Mouse (Mus musculus): Measurements from ENCODE around the gene Gm45233.

The Gm45233 gene

DNA sequence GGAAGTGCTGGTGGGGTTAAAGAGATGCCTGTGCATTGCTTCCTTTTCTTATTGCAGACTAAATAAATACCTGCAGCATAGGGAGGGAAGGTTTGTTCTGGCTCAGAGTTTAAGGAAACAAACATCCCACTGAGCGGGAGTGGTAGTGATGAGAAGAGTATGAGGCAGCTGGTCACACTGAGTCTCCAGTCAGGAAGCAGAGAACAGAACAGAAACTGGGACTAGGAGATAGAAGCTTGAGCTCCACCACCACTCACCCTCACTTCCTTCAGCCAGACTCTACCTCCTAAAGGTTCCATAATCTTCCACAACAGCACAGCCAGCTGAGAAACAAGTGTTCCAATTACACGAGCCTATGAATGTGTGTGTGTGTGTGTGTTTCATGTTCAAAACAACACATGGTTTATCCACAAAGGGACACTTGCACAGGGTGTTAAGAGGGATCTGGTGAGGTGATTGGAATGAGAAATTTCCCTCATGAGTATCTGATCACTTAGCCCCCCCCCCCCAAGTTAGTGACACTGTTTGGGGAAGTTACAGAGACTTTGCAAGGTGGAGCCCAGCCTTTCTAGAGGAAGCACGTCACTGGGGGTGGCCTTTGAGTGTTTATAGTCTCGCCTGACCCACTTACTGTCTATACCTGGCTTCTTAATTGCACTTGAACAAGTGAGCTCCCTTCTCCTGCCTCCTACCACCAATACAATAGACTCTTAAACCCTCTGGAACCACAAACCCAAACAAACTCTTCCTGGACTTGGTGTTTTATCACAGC, 68.0 kb downstream of the Gm45233 start:
- DNase-seq (ENCODE audit: low spot score): no peak

GRCm38 (mm10) chr7:43512519-43512918, 68.6 kb downstream of the Gm45233 start:
- DNase-seq (ENCODE audit: low spot score): no peak

Measured in testis, postnatal 10 days (tissue).